ENCODE assay signal across 9 mouse cellular contexts in genomic region chr19:17835681-17836565, GRCm38 (mm10). TPM values are rescaled to one million over a fixed set of nuclear protein-coding genes. Genes with fewer than 3 reads are reported as not detected.
DNase-seq lines count a peak whose midpoint lies in the region; ATAC-seq and TF ChIP-seq lines count a peak whose summit lies in the region.
"Had no signal": no experiment of that assay in that cellular context is flagged by ENCODE, and none has a peak within 500 bp of the region (broad histone marks: within the 10 kb centered on the region; RNA-seq: fewer than 3 reads in every experiment).

No protein-coding gene starts in this region.

- peak overlapping the region; percentile 88 for H3K4me2 ChIP-seq in lung, embryonic 14.5 days

- peak; percentile 6 for DNase-seq in layer of hippocampus, postnatal 36 days
- no peak for DNase-seq in layer of hippocampus, adult 11-12 months (ENCODE audit: low spot score)
- peak; percentile 23 for DNase-seq in embryo, embryonic 11.5 days (ENCODE audit: low read depth, low spot score)
- peak; percentile 19 to 33 for DNase-seq in heart, adult 9 months (ENCODE audit: low spot score in 2 of 2)
- DNase-seq in kidney, adult 2 months, result peak; percentile 77
- peak; percentile 80 for DNase-seq in lung, embryonic 14.5 days
- DNase-seq in retina, postnatal 1 day, result peak; percentile 72
- no peak for DNase-seq in adipocyte (ENCODE audit: low spot score)

- TF ChIP-seq CTCF in kidney, adult 2 months (conservative IDR thresholded peaks at IDR 0.05; ENCODE audit: insufficient read depth, insufficient read length, low read depth, low read length), result peak; percentile 51
- peak; percentile 58 for TF ChIP-seq CTCF in lung, embryonic 14.5 days (IDR thresholded peaks at IDR 0.05; ENCODE audit: low read depth)

- no peaks in the 10 kb centered on the region for H3K9me3 ChIP-seq in lung, embryonic 14.5 days (ENCODE audit: low read depth, low read length)

- peak; percentile 13; the same call in 1 of the 2 replicates for ATAC-seq in lung, embryonic 14.5 days (ENCODE audit: insufficient read depth)

- H3K4me3 ChIP-seq in kidney, adult 2 months (ENCODE audit: insufficient read depth, low read depth, low read length), result peak overlapping the region; percentile 55
- H3K4me3 ChIP-seq in lung, embryonic 14.5 days (ENCODE audit: low read depth, low read length), result peak overlapping the region; percentile 73

- H3K36me3 ChIP-seq in kidney, adult 2 months (ENCODE audit: control insufficient read depth, insufficient read depth, low read length), result no peaks in the 10 kb centered on the region
- no peaks in the 10 kb centered on the region for H3K36me3 ChIP-seq in lung, embryonic 14.5 days (ENCODE audit: insufficient read depth)

- WGBS in kidney, adult 2 months, result 1% methylated on average over 28 of the region's 28 CpGs
- WGBS in lung, embryonic 14.5 days, result under 1% methylated on average over 28 of the region's 28 CpGs

- TF ChIP-seq POLR2A in kidney, adult 2 months (IDR thresholded peaks at IDR 0.05; ENCODE audit: low read depth, low read length), result no peak

- peak overlapping the region; percentile 76 for H3K9ac ChIP-seq in lung, embryonic 14.5 days

- 0 out of 2 replicates have a peak, but pooled peaks cover 5% of the 10 kb centered on the region for H3K4me1 ChIP-seq in kidney, adult 2 months (ENCODE audit: control insufficient read depth, insufficient read depth, low read length)
- no peaks in the 10 kb centered on the region for H3K4me1 ChIP-seq in lung, embryonic 14.5 days (ENCODE audit: insufficient read depth)

- H3K27me3 ChIP-seq in kidney, adult 2 months (replicated peaks; ENCODE audit: control insufficient read depth, insufficient read depth, low read length), result no peaks in the 10 kb centered on the region; the same call in 1 of the 2 replicates
- no peaks in the 10 kb centered on the region for H3K27me3 ChIP-seq in lung, embryonic 14.5 days (ENCODE audit: insufficient read depth, low read length)
- H3K27me3 ChIP-seq: CH12.LX had no signal

- H3K27ac ChIP-seq in kidney, adult 2 months (ENCODE audit: insufficient read depth, low read depth, low read length), result no peak overlapping the region
- H3K27ac ChIP-seq in lung, embryonic 14.5 days (ENCODE audit: low read depth), result no peak overlapping the region; the same call in 1 of the 2 replicates

RNA-seq across cellular contexts. Expression of gene Pcsk5, which starts 1.5 kb away (rescaled TPM):
- total RNA-seq in layer of hippocampus, postnatal 36 days (2021), result 10 to 100 TPM; 13.9 to 15.0 TPM
- 9.4 and 10.0 TPM in 2 replicates for polyA plus RNA-seq in kidney, adult 2 months (2012; rRNA removed)
- polyA plus RNA-seq in lung, embryonic 14.5 days (2014; fragmentation: Nextera tagmentation; extraction: Ambion mirVana), result 19.0 and 21.7 TPM in 2 replicates
- total RNA-seq: CH12.LX had no signal

Comparison
In these comparisons a context has a peak if more than half of its experiments do, and no peak if none do; other contexts are left out.
1. DNase-seq: peak in layer of hippocampus, postnatal 36 days (2 of 2), embryo, embryonic 11.5 days (single experiment), heart, adult 9 months (2 of 2), kidney, adult 2 months (single experiment), lung, embryonic 14.5 days (single experiment) and retina, postnatal 1 day (single experiment); none in layer of hippocampus, adult 11-12 months (single experiment) and adipocyte (single experiment).